Mouse (Mus musculus): ENCODE results near the gene Ccser1. TPM values are rescaled to one million over a fixed set of nuclear protein-coding genes. Genes with fewer than 3 reads are reported as not detected.
A peak's percentile ranks its signal among the peaks of the same experiment; 100 is the strongest.

Ccser1 gene
- total RNA-seq (2014; rRNA removed) (0.27 and 0.28 TPM in 2 replicates), polyA plus RNA-seq (2012; rRNA removed) (0.02 TPM in 1 of 2 replicates, not detected in the other)

DNA sequence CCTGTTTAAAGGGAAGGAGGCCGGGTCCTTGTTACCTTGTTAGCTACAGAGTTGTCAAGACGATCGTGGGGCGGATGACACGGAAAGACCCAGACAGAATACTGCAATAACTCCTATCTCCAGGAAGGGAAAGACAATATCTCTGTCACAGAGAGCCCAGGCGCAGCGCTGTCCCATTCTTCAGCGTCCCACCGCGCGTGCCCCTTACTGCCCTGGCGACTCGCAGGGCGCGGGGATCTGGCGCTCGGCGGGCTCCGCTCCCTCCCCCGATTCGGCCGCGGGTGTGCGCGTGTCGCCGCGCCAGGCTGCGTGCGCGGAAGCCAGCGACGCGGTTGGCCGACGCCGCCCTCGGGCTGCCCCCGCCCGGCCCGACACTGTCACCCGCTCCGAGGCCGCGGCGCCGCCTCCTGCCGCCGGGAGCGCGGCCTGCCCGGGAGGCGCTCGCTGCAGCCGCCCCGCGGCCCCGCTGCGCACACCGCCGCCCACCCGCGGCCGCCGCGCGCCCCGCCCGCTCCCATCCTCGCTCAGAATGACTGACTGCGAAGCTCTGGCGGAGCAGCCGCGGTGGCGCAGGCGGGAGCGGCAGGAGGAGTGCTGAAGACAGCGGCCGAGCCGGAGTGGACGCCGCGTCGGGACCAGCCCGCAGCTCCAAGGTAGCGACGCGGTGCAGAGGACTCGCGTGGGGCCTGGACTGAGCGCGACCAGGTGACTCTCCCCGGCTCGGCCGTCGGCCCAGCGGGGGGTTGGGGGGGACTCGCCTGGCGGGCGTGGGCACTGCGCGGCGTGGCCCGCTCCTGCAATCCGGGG lies at the start of gene Ccser1:
Ccser1 (plus strand) TSS at position 376 of the 807 bp plus-strand sequence.
- Histone ChIP-seq H3K27ac (replicated peaks; ENCODE audit: insufficient read depth, low read depth, low read length) (no peak within 1 kb of the TSS), H3K9ac (ENCODE audit: low read depth, low read length) (peak within 1 kb of the TSS; percentile 65), H3K4me1 (ENCODE audit: control insufficient read depth, insufficient read depth, low read length) (no peaks in the 10 kb centered on the region), H3K36me3 (ENCODE audit: control insufficient read depth, insufficient read depth, low read length) (no peaks in the 10 kb centered on the region), H3K27me3 (ENCODE audit: control insufficient read depth, insufficient read depth, low read length) (peaks cover 12% of the 10 kb centered on the region; the same call in 1 of the 2 replicates), H3K4me3 (ENCODE audit: insufficient read depth, low read depth, low read length) (peak within 1 kb of the TSS; percentile 54), H3K79me2 (ENCODE audit: control insufficient read depth, insufficient read depth, low read length) (no peaks in the 10 kb centered on the region)
- DNase-seq (ENCODE audit: extremely low read depth, low read depth, low spot score), result no peak
- WGBS, result 2% methylated on average over 105 of the region's 105 CpGs
- TF ChIP-seq CTCF (IDR thresholded peaks at IDR 0.05; ENCODE audit: low read depth, low read length), result no peak
- TF ChIP-seq POLR2A (IDR thresholded peaks at IDR 0.05; ENCODE audit: extremely low read depth, insufficient read depth, low read length), result no peak

DNA sequence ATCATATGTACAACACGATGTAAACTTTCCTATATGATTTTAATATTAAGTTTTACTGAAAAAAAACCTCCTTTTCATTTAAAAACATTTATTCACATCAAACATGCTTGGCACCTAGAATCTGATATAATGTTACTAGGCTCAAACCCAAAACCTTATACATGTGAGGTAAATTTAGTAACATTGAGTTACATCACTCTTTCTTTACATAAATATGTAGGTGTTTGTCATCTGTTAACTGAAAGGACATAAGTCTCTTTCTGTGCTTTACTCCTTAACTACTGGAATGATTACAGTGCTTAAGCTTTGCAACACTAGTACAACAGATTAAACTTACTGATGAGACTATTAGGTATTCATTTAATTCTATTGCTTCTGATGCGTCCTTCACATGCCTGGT lies 43.7 kb upstream of the Ccser1 start:
- no peaks in the 10 kb centered on the region for H3K4me1 ChIP-seq (ENCODE audit: control insufficient read depth, insufficient read depth, low read length)
- no peak overlapping the region for H3K9ac ChIP-seq (ENCODE audit: low read depth, low read length)
- no peaks in the 10 kb centered on the region for H3K36me3 ChIP-seq (ENCODE audit: control insufficient read depth, insufficient read depth, low read length)
- no peak overlapping the region for H3K27ac ChIP-seq (replicated peaks; ENCODE audit: insufficient read depth, low read depth, low read length)
- no peaks in the 10 kb centered on the region for H3K27me3 ChIP-seq (ENCODE audit: control insufficient read depth, insufficient read depth, low read length)
- no peak for DNase-seq (ENCODE audit: extremely low read depth, low read depth, low spot score)
- no peak overlapping the region for H3K4me3 ChIP-seq (ENCODE audit: insufficient read depth, low read depth, low read length)
- 71% methylated on average over 2 of the region's 2 CpGs for WGBS
- no peaks in the 10 kb centered on the region for H3K79me2 ChIP-seq (ENCODE audit: control insufficient read depth, insufficient read depth, low read length)
- TF ChIP-seq CTCF (IDR thresholded peaks at IDR 0.05; ENCODE audit: low read depth, low read length), result no peak
- TF ChIP-seq POLR2A (IDR thresholded peaks at IDR 0.05; ENCODE audit: extremely low read depth, insufficient read depth, low read length), result no peak

DNA sequence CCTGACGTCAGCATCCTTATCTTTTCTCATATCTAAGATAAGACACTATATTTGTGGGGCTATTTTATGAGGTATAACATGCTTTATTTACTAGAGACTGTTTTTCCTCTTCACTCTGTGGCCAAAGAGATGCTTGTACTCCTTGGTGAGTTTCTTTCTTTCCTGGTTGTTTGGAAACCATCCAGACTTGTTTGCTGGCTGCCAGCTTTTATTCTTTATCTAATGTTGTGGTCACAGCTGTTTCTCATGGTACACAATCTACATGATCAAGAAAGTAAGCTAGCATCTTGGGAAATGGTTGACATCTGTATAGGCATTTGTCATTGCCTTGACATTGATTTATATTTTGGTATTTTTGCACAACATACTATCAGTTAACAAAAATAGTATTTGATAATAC lies 37.1 kb upstream of the Ccser1 start:
- H3K27ac ChIP-seq (replicated peaks; ENCODE audit: insufficient read depth, low read depth, low read length), result no peak overlapping the region
- DNase-seq (ENCODE audit: extremely low read depth, low read depth, low spot score), result no peak
- no peaks in the 10 kb centered on the region for H3K36me3 ChIP-seq (ENCODE audit: control insufficient read depth, insufficient read depth, low read length)
- no peak overlapping the region for H3K4me3 ChIP-seq (ENCODE audit: insufficient read depth, low read depth, low read length)
- H3K4me1 ChIP-seq (ENCODE audit: control insufficient read depth, insufficient read depth, low read length), result no peaks in the 10 kb centered on the region
- no peak for TF ChIP-seq POLR2A (IDR thresholded peaks at IDR 0.05; ENCODE audit: extremely low read depth, insufficient read depth, low read length)
- no peak for TF ChIP-seq CTCF (IDR thresholded peaks at IDR 0.05; ENCODE audit: low read depth, low read length)
- H3K27me3 ChIP-seq (ENCODE audit: control insufficient read depth, insufficient read depth, low read length), result no peaks in the 10 kb centered on the region
- H3K9ac ChIP-seq (ENCODE audit: low read depth, low read length), result no peak overlapping the region
- WGBS, result 12% methylated on average over 1 of the region's 1 CpGs
- H3K79me2 ChIP-seq (ENCODE audit: control insufficient read depth, insufficient read depth, low read length), result no peaks in the 10 kb centered on the region

DNA sequence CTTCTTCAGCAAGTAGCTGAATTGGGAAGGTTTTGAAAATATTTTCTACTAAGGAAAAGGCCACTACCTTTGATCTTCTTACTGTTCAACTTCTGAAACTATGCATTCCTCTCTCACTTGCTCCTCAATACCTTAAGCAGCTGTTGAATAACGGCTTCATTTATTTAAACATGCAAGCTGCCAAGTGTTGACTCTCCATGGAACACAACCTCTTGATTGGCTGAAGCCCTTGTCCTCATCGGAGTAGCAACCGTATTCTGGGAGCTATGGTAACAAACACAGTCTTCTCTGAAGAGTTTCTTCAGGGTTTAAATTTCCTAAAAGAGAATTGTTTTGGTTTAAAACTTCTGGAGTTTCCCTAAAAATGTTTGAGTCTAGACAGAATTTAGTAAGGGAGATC lies 27.2 kb upstream of the Ccser1 start:
- H3K4me1 ChIP-seq (ENCODE audit: control insufficient read depth, insufficient read depth, low read length), result no peaks in the 10 kb centered on the region
- TF ChIP-seq CTCF (IDR thresholded peaks at IDR 0.05; ENCODE audit: low read depth, low read length), result no peak
- no peak for TF ChIP-seq POLR2A (IDR thresholded peaks at IDR 0.05; ENCODE audit: extremely low read depth, insufficient read depth, low read length)
- no peaks in the 10 kb centered on the region for H3K79me2 ChIP-seq (ENCODE audit: control insufficient read depth, insufficient read depth, low read length)
- no peaks in the 10 kb centered on the region for H3K36me3 ChIP-seq (ENCODE audit: control insufficient read depth, insufficient read depth, low read length)
- 69% methylated on average over 3 of the region's 3 CpGs for WGBS
- H3K9ac ChIP-seq (ENCODE audit: low read depth, low read length), result no peak overlapping the region
- no peak overlapping the region for H3K4me3 ChIP-seq (ENCODE audit: insufficient read depth, low read depth, low read length)
- H3K27ac ChIP-seq (replicated peaks; ENCODE audit: insufficient read depth, low read depth, low read length), result no peak overlapping the region
- no peaks in the 10 kb centered on the region; the same call in 1 of the 2 replicates for H3K27me3 ChIP-seq (ENCODE audit: control insufficient read depth, insufficient read depth, low read length)
- no peak for DNase-seq (ENCODE audit: extremely low read depth, low read depth, low spot score)

DNA sequence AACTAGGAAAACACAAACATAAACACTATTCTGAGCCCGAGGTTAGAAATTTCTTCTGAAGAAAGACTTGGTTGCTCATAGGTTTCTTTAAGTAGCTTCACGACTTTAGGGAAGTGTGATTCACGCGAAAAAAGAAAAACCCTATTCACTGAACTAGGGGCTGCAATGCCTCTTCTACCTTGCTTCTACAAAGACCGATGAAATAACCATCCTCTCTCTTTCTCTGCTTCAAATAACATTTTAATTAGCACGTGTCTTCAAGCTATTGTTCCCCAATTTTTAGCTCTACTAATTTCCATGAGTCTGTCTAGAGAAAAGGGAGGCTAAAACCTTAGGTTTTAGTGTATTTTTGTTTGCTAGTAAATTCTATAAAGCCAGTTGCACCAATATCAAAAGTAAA lies 25.5 kb upstream of the Ccser1 start:
- no peak for DNase-seq (ENCODE audit: extremely low read depth, low read depth, low spot score)
- Histone ChIP-seq H3K79me2 (ENCODE audit: control insufficient read depth, insufficient read depth, low read length) (no peaks in the 10 kb centered on the region), H3K36me3 (ENCODE audit: control insufficient read depth, insufficient read depth, low read length) (no peaks in the 10 kb centered on the region), H3K4me1 (ENCODE audit: control insufficient read depth, insufficient read depth, low read length) (no peaks in the 10 kb centered on the region), H3K27ac (replicated peaks; ENCODE audit: insufficient read depth, low read depth, low read length) (no peak overlapping the region), H3K9ac (ENCODE audit: low read depth, low read length) (no peak overlapping the region), H3K4me3 (ENCODE audit: insufficient read depth, low read depth, low read length) (no peak overlapping the region), H3K27me3 (ENCODE audit: control insufficient read depth, insufficient read depth, low read length) (no peaks in the 10 kb centered on the region; the same call in 1 of the 2 replicates)
- TF ChIP-seq POLR2A (IDR thresholded peaks at IDR 0.05; ENCODE audit: extremely low read depth, insufficient read depth, low read length) (no peak), CTCF (IDR thresholded peaks at IDR 0.05; ENCODE audit: low read depth, low read length) (no peak)
- 52% methylated on average over 6 of the region's 6 CpGs for WGBS

DNA sequence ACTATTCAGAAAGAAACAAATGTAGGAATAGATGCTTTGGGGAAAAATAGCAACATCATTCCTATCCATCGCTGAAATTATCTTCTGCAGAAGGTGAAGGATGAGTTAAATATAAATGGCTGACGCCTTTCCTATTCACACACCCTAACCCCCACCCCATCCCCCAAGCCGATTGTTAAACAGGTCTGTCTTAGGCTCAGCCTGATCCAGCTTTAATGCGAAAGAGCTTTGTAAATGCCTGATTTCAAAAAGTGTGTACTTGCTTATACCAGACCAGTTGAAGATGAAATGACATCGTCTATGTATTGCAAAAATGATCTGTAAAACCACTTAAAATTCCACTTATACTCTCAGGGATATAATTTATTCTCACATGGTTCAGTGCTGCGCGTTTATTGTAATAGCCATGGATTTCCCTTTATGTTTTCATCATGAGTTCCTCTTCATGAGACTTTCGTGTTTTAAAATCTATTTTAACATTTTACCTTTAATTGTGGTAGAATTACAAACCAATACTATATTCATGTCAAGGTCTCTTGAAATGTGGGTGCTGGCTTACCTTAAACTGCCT lies 25.0 kb upstream of the Ccser1 start:
- Histone ChIP-seq H3K27me3 (ENCODE audit: control insufficient read depth, insufficient read depth, low read length) (no peaks in the 10 kb centered on the region; the same call in 1 of the 2 replicates), H3K4me1 (ENCODE audit: control insufficient read depth, insufficient read depth, low read length) (no peaks in the 10 kb centered on the region), H3K36me3 (ENCODE audit: control insufficient read depth, insufficient read depth, low read length) (no peaks in the 10 kb centered on the region), H3K27ac (replicated peaks; ENCODE audit: insufficient read depth, low read depth, low read length) (no peak overlapping the region), H3K9ac (ENCODE audit: low read depth, low read length) (no peak overlapping the region), H3K79me2 (ENCODE audit: control insufficient read depth, insufficient read depth, low read length) (no peaks in the 10 kb centered on the region), H3K4me3 (ENCODE audit: insufficient read depth, low read depth, low read length) (no peak overlapping the region)
- TF ChIP-seq POLR2A (IDR thresholded peaks at IDR 0.05; ENCODE audit: extremely low read depth, insufficient read depth, low read length), result no peak
- no peak for TF ChIP-seq CTCF (IDR thresholded peaks at IDR 0.05; ENCODE audit: low read depth, low read length)
- 66% methylated on average over 8 of the region's 8 CpGs for WGBS
- DNase-seq (ENCODE audit: extremely low read depth, low read depth, low spot score), result no peak
